Mouse (Mus musculus): ENCODE data around the gene D10Jhu81e. TPM values are rescaled to one million over a fixed set of nuclear protein-coding genes. Genes with fewer than 3 reads are reported as not detected.
"Not testable (repeated sequence)": the region's sequence is repeated elsewhere in the genome, so short reads cannot be mapped to it uniquely, and the experiment has no call there.

The D10Jhu81e gene
- polyA plus RNA-seq, 1 experiment: 6.8 TPM

DNA sequence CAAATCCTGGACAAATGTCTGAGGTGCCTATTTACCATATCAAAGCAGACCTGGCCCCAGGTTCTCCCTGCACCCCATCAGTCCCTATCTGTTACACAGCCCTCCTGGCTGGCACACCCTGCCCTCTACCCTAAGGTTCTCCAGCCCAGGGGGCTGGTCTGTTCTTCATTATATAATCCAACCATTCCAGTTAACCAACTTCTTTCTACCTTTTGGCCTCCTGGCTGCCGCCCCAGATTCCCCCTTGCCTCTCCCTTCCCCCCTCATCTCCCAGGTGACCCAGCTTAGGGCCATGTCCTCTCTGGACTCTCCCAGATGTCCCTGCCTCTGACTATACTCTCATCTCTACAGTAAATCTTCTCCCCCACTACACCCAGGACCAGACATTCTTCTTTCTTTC is 41.7 kb downstream of the D10Jhu81e start:
- TF ChIP-seq TAL1 (IDR thresholded peaks at IDR 0.05; ENCODE audit: low read length): no peak
- no peak for TF ChIP-seq GATA1 (IDR thresholded peaks at IDR 0.05; ENCODE audit: low read length)
- no peak overlapping the region for H3K4me3 ChIP-seq (replicated peaks)
- no peaks in the 10 kb centered on the region for H3K27me3 ChIP-seq (ENCODE audit: control insufficient read depth)
- no peaks in the 10 kb centered on the region for H3K4me1 ChIP-seq (ENCODE audit: control insufficient read depth)
- H3K9me3 ChIP-seq (ENCODE audit: control insufficient read depth, low read length): no peaks in the 10 kb centered on the region
- no peaks in the 10 kb centered on the region for H3K36me3 ChIP-seq (ENCODE audit: control insufficient read depth)

DNA sequence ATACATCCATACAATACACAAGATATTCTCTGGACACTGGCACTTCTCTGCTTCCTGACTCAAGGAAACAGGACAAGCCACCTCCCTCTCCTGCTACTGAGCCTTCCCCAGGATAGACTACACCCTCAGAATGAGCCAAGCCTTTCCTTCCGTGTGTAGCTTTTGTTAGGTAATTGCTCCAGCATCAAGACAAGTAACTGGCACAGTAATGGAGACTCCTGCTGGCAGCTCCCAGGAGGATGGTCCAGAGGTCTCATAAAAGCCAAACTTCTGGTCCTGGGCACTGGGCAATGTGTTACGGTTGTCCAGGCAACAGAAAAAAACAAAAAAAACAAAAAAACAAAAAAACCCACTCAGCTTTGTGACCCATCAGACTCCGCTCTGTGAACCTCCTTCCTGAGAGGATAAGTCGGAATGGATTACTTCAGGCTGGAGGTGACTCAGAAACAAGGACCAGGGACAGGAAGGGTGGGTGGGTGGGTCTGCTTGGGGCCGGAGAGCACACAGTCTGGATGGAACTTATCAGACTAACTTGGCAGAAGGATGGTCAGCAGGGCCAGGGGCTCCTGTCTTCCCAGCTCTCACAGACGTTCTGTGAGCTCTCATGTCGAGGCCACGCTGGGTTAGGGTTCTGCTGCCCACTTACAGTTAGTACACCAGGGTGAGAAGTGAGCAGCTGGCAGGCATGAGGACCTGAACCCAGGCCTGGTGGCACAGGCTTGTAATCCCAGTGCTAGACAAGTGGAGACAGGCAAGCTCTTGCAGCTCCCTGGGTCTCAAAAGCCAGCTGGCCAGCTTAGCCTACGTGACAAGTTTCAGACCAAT is 42.3 kb downstream of the D10Jhu81e start:
- Histone ChIP-seq H3K4me1 (ENCODE audit: control insufficient read depth) (no peaks in the 10 kb centered on the region), H3K4me3 (replicated peaks) (no peak overlapping the region), H3K27me3 (ENCODE audit: control insufficient read depth) (no peaks in the 10 kb centered on the region), H3K9me3 (ENCODE audit: control insufficient read depth, low read length) (no peaks in the 10 kb centered on the region), H3K36me3 (ENCODE audit: control insufficient read depth) (no peaks in the 10 kb centered on the region)
- no peak for TF ChIP-seq GATA1 (IDR thresholded peaks at IDR 0.05; ENCODE audit: low read length)
- TF ChIP-seq TAL1 (IDR thresholded peaks at IDR 0.05; ENCODE audit: low read length): no peak

DNA sequence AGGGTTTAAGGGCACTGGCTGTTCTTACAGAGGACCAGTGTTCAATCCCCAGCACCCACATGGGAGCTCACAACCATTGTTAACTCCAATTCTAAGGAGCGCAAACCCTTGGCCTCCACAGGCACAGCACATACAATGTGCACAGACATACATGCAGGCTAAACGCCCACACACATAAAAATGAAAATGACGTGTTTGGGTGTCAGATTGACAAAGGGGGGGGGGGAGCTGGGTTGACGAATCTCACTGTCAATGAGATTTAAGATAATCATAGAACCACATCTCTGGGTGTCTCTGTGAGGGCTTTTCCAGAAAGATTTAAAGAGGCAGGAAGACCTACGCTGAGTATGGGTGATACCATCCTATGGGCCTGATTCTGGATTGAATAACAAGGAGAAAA is 43.3 kb downstream of the D10Jhu81e start:
- no peaks in the 10 kb centered on the region for H3K9me3 ChIP-seq (ENCODE audit: control insufficient read depth, low read length)
- H3K4me1 ChIP-seq (ENCODE audit: control insufficient read depth): no peaks in the 10 kb centered on the region
- no peaks in the 10 kb centered on the region for H3K27me3 ChIP-seq (ENCODE audit: control insufficient read depth)
- no peak overlapping the region for H3K4me3 ChIP-seq (replicated peaks)
- TF ChIP-seq GATA1 (IDR thresholded peaks at IDR 0.05; ENCODE audit: low read length): no peak
- TF ChIP-seq TAL1 (IDR thresholded peaks at IDR 0.05; ENCODE audit: low read length): no peak
- H3K36me3 ChIP-seq (ENCODE audit: control insufficient read depth): no peaks in the 10 kb centered on the region

DNA sequence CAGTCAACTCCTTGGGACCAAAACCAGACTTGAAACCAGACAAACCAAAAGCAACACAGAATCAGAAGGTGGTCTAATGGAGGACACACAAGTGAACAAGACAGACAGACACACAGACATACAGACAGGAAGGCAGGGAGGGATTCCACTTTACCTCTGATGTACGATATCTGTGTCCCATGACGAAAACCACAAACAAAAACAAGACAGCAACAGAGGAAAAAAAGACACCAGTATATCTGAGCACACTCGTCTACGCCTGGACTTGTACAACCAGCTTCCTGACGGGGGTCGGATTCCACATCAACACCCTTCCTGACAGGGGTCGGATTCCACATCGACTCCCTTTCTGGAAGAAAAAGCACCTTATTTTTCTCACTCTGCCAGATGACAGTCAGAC is 44.5 kb downstream of the D10Jhu81e start:
- H3K4me3 ChIP-seq (replicated peaks); H3K9me3 ChIP-seq (ENCODE audit: control insufficient read depth, low read length); H3K4me1 ChIP-seq (ENCODE audit: control insufficient read depth); H3K27me3 ChIP-seq (ENCODE audit: control insufficient read depth); H3K36me3 ChIP-seq (ENCODE audit: control insufficient read depth): not testable (repeated sequence)

DNA sequence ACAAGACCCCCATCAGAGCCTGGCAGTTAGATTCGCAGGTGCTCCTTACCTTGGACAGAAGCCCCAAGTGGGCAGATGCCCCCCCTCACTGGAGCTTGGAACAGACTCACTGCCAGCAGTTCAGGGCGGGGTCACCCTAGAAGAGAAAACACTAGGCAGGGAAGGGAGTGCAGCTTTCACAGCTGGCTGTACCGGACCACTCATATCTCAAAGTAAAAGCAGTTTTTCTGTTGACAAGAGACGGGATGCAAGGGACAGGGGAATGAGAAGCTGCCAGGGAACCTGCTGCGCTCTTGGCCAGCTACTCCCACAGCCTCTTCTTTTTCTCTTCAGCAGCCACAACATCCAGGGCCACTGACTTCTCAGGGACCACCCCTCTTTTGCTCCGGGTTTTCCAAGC is 45.4 kb downstream of the D10Jhu81e start:
- H3K27me3 ChIP-seq (ENCODE audit: control insufficient read depth); H3K36me3 ChIP-seq (ENCODE audit: control insufficient read depth); H3K4me3 ChIP-seq (replicated peaks); H3K4me1 ChIP-seq (ENCODE audit: control insufficient read depth); H3K9me3 ChIP-seq (ENCODE audit: control insufficient read depth, low read length): not testable (repeated sequence)

DNA sequence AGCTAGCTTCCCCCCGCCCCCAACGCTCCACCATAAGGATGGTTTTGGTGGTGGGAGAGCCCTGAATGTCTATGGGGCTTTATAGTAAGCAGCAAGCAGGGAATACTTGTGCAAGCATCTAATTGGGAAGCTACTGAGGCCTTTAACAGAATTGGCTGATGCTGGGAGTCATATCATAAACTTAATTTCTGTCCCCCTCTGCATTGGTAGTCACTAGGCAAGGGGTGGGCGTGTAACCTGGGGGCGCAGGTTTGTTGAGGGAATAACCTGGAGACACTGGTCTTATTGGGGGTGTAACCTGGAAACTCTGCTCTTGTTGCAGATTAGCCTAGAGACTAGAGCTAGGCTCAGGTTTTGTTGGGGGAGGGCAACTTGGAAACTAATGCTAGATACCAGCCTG is 50.2 kb downstream of the D10Jhu81e start:
- H3K4me3 ChIP-seq (replicated peaks): no peak overlapping the region
- no peak for TF ChIP-seq GATA1 (IDR thresholded peaks at IDR 0.05; ENCODE audit: low read length)
- no peak for TF ChIP-seq TAL1 (IDR thresholded peaks at IDR 0.05; ENCODE audit: low read length)
- no peaks in the 10 kb centered on the region for H3K4me1 ChIP-seq (ENCODE audit: control insufficient read depth)
- H3K27me3 ChIP-seq (ENCODE audit: control insufficient read depth): no peaks in the 10 kb centered on the region
- H3K9me3 ChIP-seq (ENCODE audit: control insufficient read depth, low read length): no peaks in the 10 kb centered on the region
- H3K36me3 ChIP-seq (ENCODE audit: control insufficient read depth): no peaks in the 10 kb centered on the region

DNA sequence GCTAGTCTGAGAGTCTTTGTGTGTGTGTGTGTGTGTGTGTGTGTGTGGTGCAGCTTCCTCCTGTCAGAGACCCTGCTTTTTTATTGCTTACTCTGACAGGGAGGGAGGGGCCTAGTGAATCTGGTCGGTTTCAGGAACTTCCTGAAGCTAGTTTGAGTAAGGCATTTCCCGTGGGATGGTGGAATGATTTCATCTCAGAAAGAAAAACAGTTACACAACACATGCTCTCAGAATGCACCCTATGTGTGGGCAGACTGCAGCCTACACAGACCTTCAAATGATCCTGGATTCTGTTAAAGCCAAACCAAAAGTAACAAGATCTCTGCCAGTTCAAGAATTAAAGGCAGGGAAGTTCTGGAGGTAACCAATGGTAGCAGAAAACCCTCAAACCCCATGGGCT is 54.4 kb downstream of the D10Jhu81e start:
- TF ChIP-seq TAL1 (IDR thresholded peaks at IDR 0.05; ENCODE audit: low read length) (no peak), GATA1 (IDR thresholded peaks at IDR 0.05; ENCODE audit: low read length) (no peak)
- no peak overlapping the region for H3K4me3 ChIP-seq (replicated peaks)
- H3K9me3 ChIP-seq (ENCODE audit: control insufficient read depth, low read length): no peaks in the 10 kb centered on the region
- H3K27me3 ChIP-seq (ENCODE audit: control insufficient read depth): no peaks in the 10 kb centered on the region
- H3K36me3 ChIP-seq (ENCODE audit: control insufficient read depth): no peaks in the 10 kb centered on the region
- H3K4me1 ChIP-seq (ENCODE audit: control insufficient read depth): no peaks in the 10 kb centered on the region

DNA sequence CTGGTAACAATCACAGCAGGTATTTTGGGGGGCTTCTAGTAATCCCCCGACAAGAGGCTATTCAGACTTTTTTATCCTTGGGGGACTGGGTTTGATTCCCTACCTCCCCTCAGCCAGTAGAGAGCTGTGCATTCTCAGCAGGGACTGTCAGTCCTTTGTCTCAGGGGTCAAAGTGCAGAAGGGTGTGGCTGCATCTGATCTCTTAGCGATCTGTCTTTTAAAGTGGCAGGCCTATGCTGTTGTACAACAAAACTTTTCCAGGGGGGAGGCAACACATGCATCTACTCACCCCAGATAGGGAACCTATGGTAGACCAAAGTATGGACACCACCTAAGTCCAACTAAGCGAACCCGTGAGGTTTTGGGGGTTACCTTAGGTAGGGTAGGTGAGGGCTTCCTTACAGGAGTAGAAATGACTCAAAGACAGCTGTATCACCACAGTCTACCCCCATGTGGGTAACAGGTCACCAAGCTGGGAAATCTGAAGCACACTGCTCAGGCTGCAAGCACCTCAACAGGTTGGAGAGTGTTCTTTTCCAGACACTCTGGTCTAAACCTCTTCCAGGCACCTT is 55.0 kb downstream of the D10Jhu81e start:
- Histone ChIP-seq H3K36me3 (ENCODE audit: control insufficient read depth) (no peaks in the 10 kb centered on the region), H3K4me1 (ENCODE audit: control insufficient read depth) (no peaks in the 10 kb centered on the region), H3K27me3 (ENCODE audit: control insufficient read depth) (no peaks in the 10 kb centered on the region), H3K9me3 (ENCODE audit: control insufficient read depth, low read length) (no peaks in the 10 kb centered on the region), H3K4me3 (replicated peaks) (no peak overlapping the region)
- TF ChIP-seq TAL1 (IDR thresholded peaks at IDR 0.05; ENCODE audit: low read length): no peak
- TF ChIP-seq GATA1 (IDR thresholded peaks at IDR 0.05; ENCODE audit: low read length): no peak

Other genes starting within 250 kb of the D10Jhu81e start
- gene Trpm2, start 199.2 kb downstream of the D10Jhu81e start, polyA plus RNA-seq (2012): 0.01 and 0.02 TPM in 2 replicates
- gene 1810043G02Rik, start 191.3 kb downstream of the D10Jhu81e start, polyA plus RNA-seq (2012): 1.2 and 2.4 TPM in 2 replicates
- gene Pfkl, start 159.7 kb downstream of the D10Jhu81e start, polyA plus RNA-seq (2012): 21.8 and 26.2 TPM in 2 replicates
- not detected in 2 replicates for gene Dnmt3l, start 127.8 kb downstream of the D10Jhu81e start, polyA plus RNA-seq (2012)
- not detected in 2 replicates for gene Aire, start 126.2 kb downstream of the D10Jhu81e start, polyA plus RNA-seq (2012)
- gene Icosl, start 100.5 kb downstream of the D10Jhu81e start, polyA plus RNA-seq (2012): 0.01 TPM in 1 of 2 replicates, not detected in the other
- gene Pwp2, start 15.4 kb upstream of the D10Jhu81e start, polyA plus RNA-seq (2012): 0.26 and 0.38 TPM in 2 replicates
- 3.7 and 5.3 TPM in 2 replicates for gene Trappc10, start 74.9 kb upstream of the D10Jhu81e start, polyA plus RNA-seq (2012)
- 1.4 and 3.4 TPM in 2 replicates for gene Agpat3, start 182.7 kb upstream of the D10Jhu81e start, polyA plus RNA-seq (2012)
- gene Rrp1, start 243.3 kb upstream of the D10Jhu81e start, polyA plus RNA-seq (2012): 15.4 and 18.2 TPM in 2 replicates